Comparison of ENCODE assay signal across 8 mouse cellular contexts in the genomic region with DNA sequence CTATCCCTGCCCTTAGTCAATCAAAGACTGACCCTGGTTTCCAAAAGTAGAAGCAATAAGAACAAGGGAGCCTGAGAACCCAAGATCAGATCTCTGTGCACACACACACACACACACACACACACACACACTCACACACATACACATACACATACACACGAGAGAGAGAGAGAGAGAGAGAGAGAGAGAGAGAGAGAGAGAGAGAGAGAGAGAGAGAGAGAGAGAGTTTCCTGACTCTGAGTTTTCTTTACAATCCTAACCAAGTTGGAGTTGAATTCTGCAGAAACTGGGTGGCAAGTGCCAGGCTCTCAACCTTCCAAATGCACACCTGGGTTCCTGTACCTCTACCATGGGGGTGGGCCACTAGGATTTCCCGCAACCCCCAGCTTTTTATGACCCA. TPM values are rescaled to one million over a fixed set of nuclear protein-coding genes. Genes with fewer than 3 reads are reported as not detected.
A peak's percentile ranks its signal among the peaks of the same experiment; 100 is the strongest.
DNase-seq lines count a peak whose midpoint lies in the region; ATAC-seq and TF ChIP-seq lines count a peak whose summit lies in the region.

No protein-coding gene starts in this region.

- no peaks in the 10 kb centered on the region for H3K9me3 ChIP-seq in liver, embryonic 11.5 days (ENCODE audit: control insufficient read depth, low read length)
- no peaks in the 10 kb centered on the region for H3K9me3 ChIP-seq in liver, postnatal 0 days (ENCODE audit: low read length)
- no peaks in the 10 kb centered on the region for H3K9me3 ChIP-seq in forebrain, embryonic 12.5 days
- H3K9me3 ChIP-seq in limb, embryonic 11.5 days (ENCODE audit: control insufficient read depth, low read length) = no peaks in the 10 kb centered on the region
- H3K9me3 ChIP-seq in neural tube, embryonic 15.5 days (replicated peaks) = no peaks in the 10 kb centered on the region

- H3K4me1 ChIP-seq in liver, embryonic 11.5 days (replicated peaks; ENCODE audit: control insufficient read depth, insufficient read depth, low read length) = peaks cover 7% of the 10 kb centered on the region
- peaks cover 14% of the 10 kb centered on the region for H3K4me1 ChIP-seq in liver, postnatal 0 days (ENCODE audit: insufficient read depth)
- peaks cover 42% of the 10 kb centered on the region for H3K4me1 ChIP-seq in forebrain, embryonic 12.5 days
- H3K4me1 ChIP-seq in limb, embryonic 11.5 days (ENCODE audit: control insufficient read depth, insufficient read depth, low read length) = peaks cover 15% of the 10 kb centered on the region
- H3K4me1 ChIP-seq in neural tube, embryonic 15.5 days = peaks cover 44% of the 10 kb centered on the region

- no peaks in the 10 kb centered on the region for H3K36me3 ChIP-seq in liver, embryonic 11.5 days (ENCODE audit: control insufficient read depth, insufficient read depth, low read length)
- H3K36me3 ChIP-seq in liver, postnatal 0 days (replicated peaks; ENCODE audit: insufficient read depth, low read length) = no peaks in the 10 kb centered on the region
- H3K36me3 ChIP-seq in forebrain, embryonic 12.5 days (replicated peaks) = peaks cover 32% of the 10 kb centered on the region
- H3K36me3 ChIP-seq in limb, embryonic 11.5 days (ENCODE audit: control insufficient read depth, insufficient read depth, low read length) = peaks cover 3% of the 10 kb centered on the region
- H3K36me3 ChIP-seq in neural tube, embryonic 15.5 days = peaks cover 25% of the 10 kb centered on the region

- no peak for TF ChIP-seq EP300 in liver, postnatal 0 days (IDR thresholded peaks at IDR 0.05; ENCODE audit: low read depth)

- H3K27ac ChIP-seq in liver, embryonic 11.5 days (ENCODE audit: low read depth, low read length) = no peak overlapping the region
- no peak overlapping the region for H3K27ac ChIP-seq in liver, postnatal 0 days (ENCODE audit: low read depth)
- peak overlapping the region; percentile 95 for H3K27ac ChIP-seq in forebrain, embryonic 12.5 days
- H3K27ac ChIP-seq in limb, embryonic 11.5 days (replicated peaks; ENCODE audit: low read depth, low read length) = peak overlapping the region; percentile 96
- peak overlapping the region; percentile 95 for H3K27ac ChIP-seq in neural tube, embryonic 15.5 days (replicated peaks)

- DNase-seq in liver, embryonic 11.5 days (ENCODE audit: low spot score) = no peak
- DNase-seq in liver, postnatal 0 days = no peak
- DNase-seq in limb, embryonic 11.5 days (ENCODE audit: low spot score) = no peak
- no peak for DNase-seq in right cerebral cortex, adult 2 months (ENCODE audit: low spot score in 2 of 2)
- no peak for DNase-seq in adrenal gland, adult (ENCODE audit: inconsistent age in 2 of 2, low spot score in 1 of 2)
- no peak for DNase-seq in urinary bladder, adult 2 months (ENCODE audit: low spot score)

- ATAC-seq in liver, embryonic 11.5 days (replicated peaks; ENCODE audit: low FRiP score) = no peak
- ATAC-seq in liver, postnatal 0 days = no peak
- ATAC-seq in forebrain, embryonic 12.5 days (ENCODE audit: low FRiP score) = no peak
- no peak for ATAC-seq in limb, embryonic 11.5 days (ENCODE audit: insufficient number of reproducible peaks, low FRiP score, low TSS enrichment, low read depth)
- ATAC-seq in neural tube, embryonic 15.5 days (ENCODE audit: low FRiP score) = no peak

- TF ChIP-seq CTCF in liver, postnatal 0 days (IDR thresholded peaks at IDR 0.05; ENCODE audit: low read depth) = no peak

- H3K27me3 ChIP-seq in liver, embryonic 11.5 days (replicated peaks; ENCODE audit: control insufficient read depth, insufficient read depth, low read length) = peaks cover 27% of the 10 kb centered on the region
- peaks cover 39% of the 10 kb centered on the region for H3K27me3 ChIP-seq in liver, postnatal 0 days (ENCODE audit: insufficient read depth, low read length)
- H3K27me3 ChIP-seq in forebrain, embryonic 12.5 days = peaks cover 6% of the 10 kb centered on the region
- H3K27me3 ChIP-seq in limb, embryonic 11.5 days (ENCODE audit: control insufficient read depth, insufficient read depth, low read length) = no peaks in the 10 kb centered on the region
- no peaks in the 10 kb centered on the region for H3K27me3 ChIP-seq in neural tube, embryonic 15.5 days (replicated peaks)

- peak overlapping the region; percentile 86 for H3K4me2 ChIP-seq in liver, embryonic 11.5 days
- no peak overlapping the region for H3K4me2 ChIP-seq in liver, postnatal 0 days (ENCODE audit: low read depth, low read length)
- H3K4me2 ChIP-seq in forebrain, embryonic 12.5 days = peak overlapping the region; percentile 91
- peak overlapping the region; percentile 80 for H3K4me2 ChIP-seq in limb, embryonic 11.5 days (ENCODE audit: low read depth, severe bottlenecking)
- H3K4me2 ChIP-seq in neural tube, embryonic 15.5 days = peak overlapping the region; percentile 84

- no peak overlapping the region for H3K9ac ChIP-seq in liver, embryonic 11.5 days (ENCODE audit: low read depth, low read length)
- H3K9ac ChIP-seq in liver, postnatal 0 days (replicated peaks) = no peak overlapping the region
- H3K9ac ChIP-seq in forebrain, embryonic 12.5 days = peak overlapping the region; percentile 84
- H3K9ac ChIP-seq in limb, embryonic 11.5 days (ENCODE audit: low read length) = peak overlapping the region; percentile 89
- peak overlapping the region; percentile 85 for H3K9ac ChIP-seq in neural tube, embryonic 15.5 days (replicated peaks)

- 26% methylated on average over 2 of the region's 2 CpGs for WGBS in liver, embryonic 11.5 days
- 32% methylated on average over 2 of the region's 2 CpGs for WGBS in liver, postnatal 0 days (ENCODE audit: insufficient replicate concordance)
- 0% methylated on average over 2 of the region's 2 CpGs for WGBS in forebrain, embryonic 12.5 days
- WGBS in limb, embryonic 11.5 days = 0% methylated on average over 2 of the region's 2 CpGs
- 17% methylated on average over 1 of the region's 2 CpGs for WGBS in neural tube, embryonic 15.5 days

- peak overlapping the region; percentile 70 for H3K4me3 ChIP-seq in liver, embryonic 11.5 days (ENCODE audit: low read depth, low read length)
- no peak overlapping the region for H3K4me3 ChIP-seq in liver, postnatal 0 days (ENCODE audit: low read depth, low read length)
- peak overlapping the region; percentile 78 for H3K4me3 ChIP-seq in forebrain, embryonic 12.5 days (replicated peaks)
- H3K4me3 ChIP-seq in limb, embryonic 11.5 days (ENCODE audit: low read depth, low read length) = peak overlapping the region; percentile 89
- peak overlapping the region; percentile 68 for H3K4me3 ChIP-seq in neural tube, embryonic 15.5 days (replicated peaks)

RNA-seq across cellular contexts. Expression of gene Gdf11, which starts 1.7 kb away (rescaled TPM):
- polyA plus RNA-seq in liver, embryonic 11.5 days (2014; fragmentation: Nextera tagmentation; extraction: Ambion mirVana) = 3.3 and 3.5 TPM in 2 replicates
- 0.17 and 0.23 TPM in 2 replicates for polyA plus RNA-seq in liver, postnatal 0 days (2015; fragmentation: Nextera tagmentation; extraction: Ambion mirVana)
- polyA plus RNA-seq in forebrain, embryonic 12.5 days (2016; fragmentation: Nextera tagmentation; extraction: Ambion mirVana) = 9.3 and 9.6 TPM in 2 replicates
- polyA plus RNA-seq in limb, embryonic 11.5 days (2014; fragmentation: Nextera tagmentation; extraction: Ambion mirVana) = 17.5 and 18.1 TPM in 2 replicates
- polyA plus RNA-seq in neural tube, embryonic 15.5 days (2015; fragmentation: Nextera tagmentation; extraction: Ambion mirVana) = 6.8 and 9.0 TPM in 2 replicates
- polyA plus RNA-seq in urinary bladder, adult 2 months (2012; rRNA removed) = 1.7 and 2.3 TPM in 2 replicates

RNA-seq across cellular contexts. Expression of gene Cd63, which starts 10.9 kb away (rescaled TPM):
- polyA plus RNA-seq in liver, embryonic 11.5 days (2014; fragmentation: Nextera tagmentation; extraction: Ambion mirVana) = 193 and 198 TPM in 2 replicates
- 271 and 296 TPM in 2 replicates for polyA plus RNA-seq in liver, postnatal 0 days (2015; fragmentation: Nextera tagmentation; extraction: Ambion mirVana)
- polyA plus RNA-seq in forebrain, embryonic 12.5 days (2016; fragmentation: Nextera tagmentation; extraction: Ambion mirVana) = 129 and 160 TPM in 2 replicates
- 425 and 427 TPM in 2 replicates for polyA plus RNA-seq in limb, embryonic 11.5 days (2014; fragmentation: Nextera tagmentation; extraction: Ambion mirVana)
- 254 and 295 TPM in 2 replicates for polyA plus RNA-seq in neural tube, embryonic 15.5 days (2015; fragmentation: Nextera tagmentation; extraction: Ambion mirVana)
- 337 and 381 TPM in 2 replicates for polyA plus RNA-seq in urinary bladder, adult 2 months (2012; rRNA removed)

RNA-seq across cellular contexts. Expression of gene Rdh5, which starts 32.8 kb away (rescaled TPM):
- 11.1 and 13.1 TPM in 2 replicates for polyA plus RNA-seq in liver, embryonic 11.5 days (2014; fragmentation: Nextera tagmentation; extraction: Ambion mirVana)
- polyA plus RNA-seq in liver, postnatal 0 days (2015; fragmentation: Nextera tagmentation; extraction: Ambion mirVana) = 54.5 and 63.1 TPM in 2 replicates
- polyA plus RNA-seq in forebrain, embryonic 12.5 days (2016; fragmentation: Nextera tagmentation; extraction: Ambion mirVana) = 11.3 and 13.3 TPM in 2 replicates
- polyA plus RNA-seq in limb, embryonic 11.5 days (2014; fragmentation: Nextera tagmentation; extraction: Ambion mirVana) = 7.7 and 7.8 TPM in 2 replicates
- 15.7 and 19.8 TPM in 2 replicates for polyA plus RNA-seq in neural tube, embryonic 15.5 days (2015; fragmentation: Nextera tagmentation; extraction: Ambion mirVana)
- 24.2 and 35.0 TPM in 2 replicates for polyA plus RNA-seq in urinary bladder, adult 2 months (2012; rRNA removed)

RNA-seq across cellular contexts. Expression of gene Bloc1s1, which starts 34.0 kb away (rescaled TPM):
- polyA plus RNA-seq in liver, embryonic 11.5 days (2014; fragmentation: Nextera tagmentation; extraction: Ambion mirVana) = 128 and 140 TPM in 2 replicates
- polyA plus RNA-seq in liver, postnatal 0 days (2015; fragmentation: Nextera tagmentation; extraction: Ambion mirVana) = 128 and 130 TPM in 2 replicates
- polyA plus RNA-seq in forebrain, embryonic 12.5 days (2016; fragmentation: Nextera tagmentation; extraction: Ambion mirVana) = 183 and 188 TPM in 2 replicates
- polyA plus RNA-seq in limb, embryonic 11.5 days (2014; fragmentation: Nextera tagmentation; extraction: Ambion mirVana) = 203 and 211 TPM in 2 replicates
- polyA plus RNA-seq in neural tube, embryonic 15.5 days (2015; fragmentation: Nextera tagmentation; extraction: Ambion mirVana) = 248 and 265 TPM in 2 replicates
- 286 and 328 TPM in 2 replicates for polyA plus RNA-seq in urinary bladder, adult 2 months (2012; rRNA removed)

RNA-seq across cellular contexts. Expression of gene Itga7, which starts 43.8 kb away (rescaled TPM):
- 0.14 and 0.21 TPM in 2 replicates for polyA plus RNA-seq in liver, embryonic 11.5 days (2014; fragmentation: Nextera tagmentation; extraction: Ambion mirVana)
- 0.66 and 0.70 TPM in 2 replicates for polyA plus RNA-seq in liver, postnatal 0 days (2015; fragmentation: Nextera tagmentation; extraction: Ambion mirVana)
- polyA plus RNA-seq in forebrain, embryonic 12.5 days (2016; fragmentation: Nextera tagmentation; extraction: Ambion mirVana) = 0.46 and 0.73 TPM in 2 replicates
- polyA plus RNA-seq in limb, embryonic 11.5 days (2014; fragmentation: Nextera tagmentation; extraction: Ambion mirVana) = 0.10 and 0.12 TPM in 2 replicates
- 7.2 and 8.8 TPM in 2 replicates for polyA plus RNA-seq in neural tube, embryonic 15.5 days (2015; fragmentation: Nextera tagmentation; extraction: Ambion mirVana)
- polyA plus RNA-seq in urinary bladder, adult 2 months (2012; rRNA removed) = 44.5 TPM in 2 replicates

Comparison
In these comparisons a context has a peak if more than half of its experiments do, and no peak if none do; other contexts are left out.
1. H3K27ac ChIP-seq: peak in forebrain, embryonic 12.5 days (single experiment), limb, embryonic 11.5 days (single experiment) and neural tube, embryonic 15.5 days (single experiment); none in liver, embryonic 11.5 days (single experiment) and liver, postnatal 0 days (single experiment).
2. H3K9ac ChIP-seq: peak in forebrain, embryonic 12.5 days (single experiment), limb, embryonic 11.5 days (single experiment) and neural tube, embryonic 15.5 days (single experiment); none in liver, embryonic 11.5 days (single experiment) and liver, postnatal 0 days (single experiment).